Mouse (Mus musculus) gonadal fat pad, adult 2 months (tissue): ENCODE measurements around the gene Stoml1. TPM values are rescaled to one million over a fixed set of nuclear protein-coding genes. Genes with fewer than 3 reads are reported as not detected.

Experiments
- DNase-seq: peaks from one replicate; pipeline ENCODE4 v3.0.0-alpha.2; 2012; ENCODE audit warnings: low read depth
- polyA plus RNA-seq: library from polyadenylated mRNA; depleted of rRNA; stranded (reverse); fragments of >200 nt; gene quantifications from 2 replicates; pipeline ENCODE4 v1.2.3, GENCODE M21; 2012

Stoml1 gene
- polyA plus RNA-seq, 1 experiment, result 42.0 TPM

GRCm38 (mm10) chr9:58272068-58272541, 19.1 kb downstream of the Stoml1 start:
- DNase-seq, result no peak

- no peak for DNase-seq
Measured at GRCm38 (mm10) chr9:58272855-58273254, 19.9 kb downstream of the Stoml1 start.

GRCm38 (mm10) chr9:58274101-58274604, 21.2 kb downstream of the Stoml1 start:
- no peak for DNase-seq

- no peak for DNase-seq
Measured at GRCm38 (mm10) chr9:58274626-58275025, 21.7 kb downstream of the Stoml1 start.

GRCm38 (mm10) chr9:58275115-58275774, 22.3 kb downstream of the Stoml1 start:
- DNase-seq, result peak; percentile 67

GRCm38 (mm10) chr9:58275797-58276196, 22.8 kb downstream of the Stoml1 start:
- DNase-seq, result no peak

- no peak for DNase-seq
Measured at GRCm38 (mm10) chr9:58276346-58276745, 23.4 kb downstream of the Stoml1 start.

- no peak for DNase-seq
Measured at GRCm38 (mm10) chr9:58278313-58278712, 25.3 kb downstream of the Stoml1 start.

GRCm38 (mm10) chr9:58278821-58279723, 26.1 kb downstream of the Stoml1 start:
- DNase-seq, result no peak

GRCm38 (mm10) chr9:58279780-58280179, 26.8 kb downstream of the Stoml1 start:
- DNase-seq, result no peak

GRCm38 (mm10) chr9:58280259-58281109, 27.5 kb downstream of the Stoml1 start:
- peak; percentile 42 for DNase-seq

- DNase-seq, result no peak
Measured at GRCm38 (mm10) chr9:58281597-58281996, 28.6 kb downstream of the Stoml1 start.

GRCm38 (mm10) chr9:58283431-58283830, 30.5 kb downstream of the Stoml1 start:
- no peak for DNase-seq

- no peak for DNase-seq
Measured at GRCm38 (mm10) chr9:58289090-58289489, 36.1 kb downstream of the Stoml1 start.

- no peak for DNase-seq
Measured at GRCm38 (mm10) chr9:58289901-58290300, 36.9 kb downstream of the Stoml1 start.

GRCm38 (mm10) chr9:58294527-58294926, 41.6 kb downstream of the Stoml1 start:
- DNase-seq, result no peak

- no peak for DNase-seq
Measured at GRCm38 (mm10) chr9:58295345-58295744, 42.4 kb downstream of the Stoml1 start.

- no peak for DNase-seq
Measured at GRCm38 (mm10) chr9:58295766-58296361, 42.9 kb downstream of the Stoml1 start.

GRCm38 (mm10) chr9:58297065-58297464, 44.1 kb downstream of the Stoml1 start:
- DNase-seq, result no peak

GRCm38 (mm10) chr9:58297961-58298477, 45.1 kb downstream of the Stoml1 start:
- no peak for DNase-seq

- no peak for DNase-seq
Measured at GRCm38 (mm10) chr9:58299356-58299799, 46.4 kb downstream of the Stoml1 start.
